Mouse (Mus musculus): ENCODE measurements at regions not wholly inside any gene's neighbourhood (a gene's known extent, or its start where the extent isn't known, plus 50 kb on each side); places are given as distances from the start of the nearest gene placed in this dataset.
A peak's percentile ranks its signal among the peaks of the same experiment; 100 is the strongest.
"Not testable (repeated sequence)": the region's sequence is repeated elsewhere in the genome, so short reads cannot be mapped to it uniquely, and the experiment has no call there.

DNA sequence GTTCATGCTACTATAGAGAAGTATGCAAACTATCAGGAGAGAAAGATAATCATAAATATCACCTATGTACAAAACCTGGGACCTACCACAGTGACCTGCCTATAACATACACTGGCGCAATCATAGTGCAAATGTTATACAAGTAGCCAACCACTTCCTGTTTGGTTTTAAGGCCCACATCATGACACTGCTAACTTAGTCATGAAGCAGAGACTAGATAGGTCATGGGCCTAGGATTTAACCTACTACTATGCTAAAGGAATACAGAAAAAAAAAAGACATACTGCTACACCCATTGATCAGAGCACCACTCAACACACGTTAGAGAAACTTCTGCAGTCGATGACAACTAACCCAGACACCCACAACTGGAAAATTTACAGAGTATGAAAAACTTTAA is 498.6 kb upstream of the Acvr2a start:
- no peak for DNase-seq

DNA sequence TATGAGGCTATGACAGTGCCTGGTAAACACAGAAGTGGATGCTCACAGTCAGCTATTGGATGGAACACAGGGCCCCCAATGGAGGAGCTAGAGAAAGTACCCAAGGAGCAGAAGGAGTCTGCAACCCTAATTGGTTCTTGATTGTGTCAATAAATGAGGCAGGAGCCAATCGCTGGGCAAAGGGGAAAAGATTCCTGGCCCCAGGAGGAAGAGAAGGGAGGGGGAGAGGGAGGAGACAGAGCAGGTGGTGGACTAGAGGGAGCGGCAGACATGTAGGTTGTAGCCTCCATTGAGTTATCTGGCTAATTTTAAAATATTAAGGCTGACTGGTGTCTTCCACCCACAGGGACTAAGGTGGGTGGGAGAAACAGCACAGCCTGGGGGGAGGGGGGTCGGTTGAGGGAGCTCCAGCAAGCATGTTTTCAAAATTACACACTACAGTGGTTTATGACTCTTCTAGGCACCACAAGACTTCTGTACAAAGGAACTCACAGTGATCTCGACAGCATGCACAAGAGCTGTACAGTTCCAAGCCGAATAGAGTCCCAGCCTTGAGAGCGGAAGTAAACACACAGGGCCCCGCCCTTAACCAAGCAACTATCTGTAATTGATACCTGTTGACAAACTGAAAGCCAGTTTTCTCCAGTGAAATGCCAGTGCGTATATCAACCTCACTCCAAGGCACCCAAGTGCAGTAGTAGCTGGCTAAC is 497.6 kb upstream of the Acvr2a start:
- DNase-seq = no peak

DNA sequence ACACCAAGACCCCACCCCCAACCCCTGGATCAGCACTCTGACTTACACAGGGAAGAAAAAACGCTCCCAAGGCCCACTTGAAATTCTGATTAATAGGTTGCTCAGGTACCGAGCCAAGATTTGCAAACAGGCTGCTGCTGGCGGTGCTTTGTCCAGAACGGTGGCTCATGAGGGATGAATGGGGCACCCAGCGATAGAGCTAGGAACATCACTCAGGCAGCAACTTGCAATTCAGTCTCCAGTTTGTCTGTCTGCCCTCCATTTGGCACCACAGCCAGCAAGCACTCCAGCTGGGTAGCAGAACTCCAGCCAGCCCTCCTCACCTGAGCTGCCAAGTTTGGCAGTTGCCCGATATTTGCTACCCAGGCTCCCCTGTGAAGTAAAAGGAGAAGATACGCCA is 496.1 kb upstream of the Acvr2a start:
- DNase-seq = no peak

DNA sequence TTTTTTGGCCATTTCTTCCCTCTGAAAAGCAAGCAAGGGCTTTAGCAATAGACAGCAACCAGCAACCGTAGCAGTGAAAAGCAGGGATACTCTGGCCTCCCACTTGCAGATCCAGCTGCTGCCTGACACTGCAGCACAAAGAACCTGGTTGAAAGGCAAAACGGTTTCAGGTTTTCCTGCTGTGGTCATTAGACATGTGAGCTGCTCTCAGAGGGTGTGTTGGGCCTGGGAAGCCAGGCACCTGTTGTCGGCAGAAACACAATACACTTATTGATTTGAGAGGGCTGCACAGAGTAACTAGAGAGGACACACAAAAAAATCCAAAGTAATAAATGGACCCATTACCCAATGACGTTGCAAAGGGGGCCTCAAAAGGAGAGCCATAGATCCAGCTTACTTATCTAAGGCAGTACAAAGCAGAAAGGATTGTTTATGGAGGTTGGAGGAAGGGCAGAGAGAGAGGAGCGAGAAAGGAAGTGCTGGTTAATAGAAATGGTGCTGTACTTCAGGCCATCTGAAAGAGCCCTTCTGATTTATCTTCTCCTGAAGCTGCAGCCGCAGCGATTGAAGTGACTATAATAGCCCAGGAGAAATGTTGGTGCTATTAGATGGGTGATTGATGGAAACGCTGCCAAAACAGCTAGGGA is 495.4 kb upstream of the Acvr2a start:
- DNase-seq = no peak

DNA sequence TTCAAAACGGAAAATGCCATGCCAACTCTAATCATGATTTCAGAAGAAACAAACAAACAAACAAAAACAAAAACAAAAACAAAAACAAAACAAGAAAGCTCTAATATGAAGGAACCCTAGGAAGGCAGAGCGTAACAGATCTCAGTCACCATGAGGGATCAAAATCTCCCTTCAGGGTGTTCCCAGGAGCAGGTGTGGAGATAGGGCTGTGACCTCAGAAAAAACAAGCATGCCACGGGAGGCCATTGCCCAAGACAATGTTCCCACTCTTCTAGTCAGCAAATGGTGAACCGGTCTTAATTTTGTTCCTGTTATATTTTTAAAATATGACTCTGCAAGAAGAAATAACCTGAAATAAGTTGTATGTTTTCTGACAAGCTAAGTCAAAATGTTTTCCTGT is 492.4 kb upstream of the Acvr2a start:
- no peak for DNase-seq

DNA sequence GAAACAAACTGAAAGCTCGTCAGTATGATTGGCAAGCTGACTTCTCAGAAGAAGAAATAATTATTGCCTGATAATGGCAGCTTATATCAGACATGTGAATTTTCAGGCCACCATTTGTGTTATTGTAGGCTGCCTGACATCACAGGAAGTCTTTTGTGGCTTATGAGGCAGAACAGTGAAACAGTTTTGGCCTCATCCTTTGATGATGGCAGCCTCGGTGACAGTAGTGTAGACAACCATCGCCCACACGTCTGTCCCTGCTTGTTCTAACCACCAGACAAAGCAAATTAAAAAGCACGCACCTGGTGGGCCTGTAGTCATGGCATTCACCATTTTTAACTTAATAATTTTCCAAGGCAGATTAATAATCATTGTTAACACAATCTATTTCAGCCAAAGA is 491.6 kb upstream of the Acvr2a start:
- no peak for DNase-seq

DNA sequence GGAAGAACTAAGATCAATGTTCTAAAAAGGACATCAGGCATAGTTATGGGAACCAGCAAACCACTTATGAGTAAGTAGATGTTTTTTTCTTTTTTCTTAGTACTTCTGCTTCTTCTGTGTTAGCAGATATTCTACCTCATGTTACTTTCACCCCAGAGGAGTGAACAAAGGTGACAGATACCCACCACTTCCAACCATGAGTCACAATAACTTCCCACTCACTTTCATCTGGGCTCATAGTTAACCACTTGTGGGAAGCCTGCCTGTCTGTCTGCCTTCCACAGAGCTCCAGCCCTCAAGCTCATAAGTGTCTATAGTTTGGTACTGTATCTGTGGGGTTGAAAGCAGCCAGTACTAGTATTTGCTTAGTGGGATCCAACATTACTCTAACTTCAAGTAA is 485.7 kb upstream of the Acvr2a start:
- DNase-seq = no peak

DNA sequence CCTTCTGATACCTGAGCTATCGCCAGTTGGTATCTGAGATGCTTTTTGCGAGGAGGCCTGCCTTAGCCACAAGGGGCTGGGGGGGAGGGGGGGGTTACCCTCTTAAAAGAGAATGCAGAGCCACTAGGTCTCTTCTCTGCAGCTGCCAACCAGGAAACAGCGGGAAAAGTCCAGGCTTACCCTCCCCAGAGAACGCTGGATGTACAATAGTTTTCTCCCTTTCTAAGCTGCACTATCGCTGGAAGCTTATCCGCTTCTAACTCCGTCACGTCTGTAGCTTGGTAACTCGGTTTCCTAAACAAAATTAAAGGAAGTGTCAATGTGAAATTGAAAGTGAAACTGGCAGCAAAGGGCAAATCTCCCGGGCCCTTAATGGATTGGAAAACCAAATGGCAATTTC is 481.1 kb upstream of the Acvr2a start:
- peak; percentile 25 for DNase-seq

DNA sequence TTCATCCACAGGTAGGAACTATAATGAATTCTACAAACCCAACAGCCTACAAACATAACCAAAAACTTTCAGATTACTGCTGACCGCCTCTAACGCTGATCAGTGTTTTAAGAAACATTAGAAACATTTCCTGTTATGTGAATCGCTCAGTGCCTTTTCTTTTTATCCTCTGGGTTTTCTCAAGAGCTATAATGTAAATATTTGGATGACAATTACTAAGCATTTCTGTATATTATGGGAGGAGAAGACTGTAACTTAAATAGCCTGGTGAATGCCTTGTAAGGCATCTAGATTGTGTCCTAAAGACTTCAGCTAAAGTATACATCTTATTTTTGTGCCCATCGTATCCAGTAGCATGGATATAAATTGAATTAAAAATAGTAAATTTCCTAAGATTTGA is 465.9 kb upstream of the Acvr2a start:
- DNase-seq = no peak

DNA sequence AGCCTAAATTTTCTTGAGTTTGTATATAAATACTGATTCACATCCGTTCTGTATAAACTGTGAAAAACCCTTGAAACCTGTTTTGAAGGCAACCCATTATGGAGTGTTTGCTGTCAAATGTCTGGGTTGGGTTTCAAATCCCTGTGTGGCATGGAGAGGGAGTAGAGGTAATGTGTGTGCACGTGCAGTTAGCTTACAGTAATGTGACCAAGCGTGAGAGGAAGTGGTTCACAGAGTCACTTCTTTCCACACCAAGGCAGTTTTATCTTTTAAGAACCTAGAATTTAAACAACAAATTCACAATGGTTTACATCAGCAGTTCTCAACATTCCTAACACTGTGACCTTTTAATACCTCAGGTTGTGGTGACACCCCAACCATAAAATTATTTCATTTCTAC is 464.1 kb upstream of the Acvr2a start:
- no peak for DNase-seq

DNA sequence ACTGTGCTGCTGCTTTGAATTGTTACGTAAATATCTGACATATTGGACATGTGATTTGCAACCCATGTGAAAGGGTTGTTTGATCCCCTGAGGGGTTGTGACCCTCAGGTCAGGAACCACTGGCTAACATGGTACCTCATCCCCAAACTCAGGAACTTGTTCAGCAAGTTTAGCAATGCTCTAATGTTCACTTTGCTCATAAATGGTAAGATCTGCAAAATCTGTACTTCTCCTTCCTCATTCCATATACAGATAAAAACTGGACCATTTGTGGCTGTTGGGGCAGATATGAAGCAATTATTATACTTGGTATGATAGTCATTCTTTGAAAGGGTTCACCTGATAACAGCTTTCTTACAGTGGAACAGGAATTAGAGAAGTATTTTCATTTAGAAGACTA is 463.7 kb upstream of the Acvr2a start:
- DNase-seq = no peak

DNA sequence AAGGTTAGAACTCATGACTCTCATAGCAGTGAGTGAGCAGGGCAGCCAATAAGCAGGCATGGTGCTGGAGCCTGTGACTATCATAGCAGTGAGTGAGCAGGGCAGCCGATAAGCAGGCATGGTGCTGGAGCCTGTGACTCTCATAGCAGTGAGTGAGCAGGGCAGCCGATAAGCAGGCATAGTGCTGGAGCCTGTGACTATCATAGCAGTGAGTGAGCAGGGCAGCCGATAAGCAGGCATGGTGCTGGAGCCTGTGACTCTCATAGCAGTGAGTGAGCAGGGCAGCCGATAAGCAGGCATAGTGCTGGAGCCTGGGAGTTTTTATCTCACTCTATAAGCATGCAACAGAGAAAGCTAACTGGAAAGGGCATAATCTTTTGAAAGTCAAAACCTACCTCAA is 442.3 kb upstream of the Acvr2a start:
- not testable (repeated sequence) for DNase-seq

DNA sequence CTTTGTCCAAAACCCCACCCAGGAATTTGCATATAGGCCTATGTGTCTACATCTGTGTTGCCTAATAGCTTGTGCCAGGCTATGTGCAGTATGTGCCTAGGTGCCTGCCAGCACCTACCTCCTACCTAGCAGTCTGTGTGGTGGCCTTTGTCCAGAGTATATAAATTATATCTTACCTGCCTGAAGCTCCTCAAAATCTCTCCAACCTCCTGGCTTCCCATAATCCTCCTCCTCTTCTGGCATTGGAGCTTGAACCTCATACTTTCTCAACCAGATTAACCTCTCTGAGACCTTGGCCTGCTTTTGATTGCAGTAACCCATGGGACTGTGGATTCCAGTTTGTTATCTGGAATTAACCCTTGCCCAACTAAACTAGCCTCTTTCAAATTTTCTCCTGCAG is 440.8 kb upstream of the Acvr2a start:
- DNase-seq = no peak

DNA sequence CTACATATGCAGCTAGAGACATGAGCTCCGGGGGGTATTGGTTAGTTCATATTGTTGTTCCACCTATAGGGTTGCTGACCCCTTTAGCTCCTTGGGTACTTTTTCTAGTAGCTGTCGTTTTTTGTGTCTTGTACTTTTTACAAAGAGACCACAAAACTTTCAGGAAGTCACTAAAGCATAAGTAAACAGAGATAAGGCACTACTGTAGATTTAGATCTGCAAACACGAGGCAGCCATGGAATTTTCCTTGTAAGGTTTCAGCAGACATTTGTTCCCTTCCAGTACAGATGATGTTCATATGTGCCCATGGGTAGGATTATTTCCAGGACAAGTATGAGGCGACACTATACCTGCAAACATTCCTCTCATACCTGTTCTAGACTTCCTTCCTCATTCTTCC is 439.6 kb upstream of the Acvr2a start:
- DNase-seq = no peak

DNA sequence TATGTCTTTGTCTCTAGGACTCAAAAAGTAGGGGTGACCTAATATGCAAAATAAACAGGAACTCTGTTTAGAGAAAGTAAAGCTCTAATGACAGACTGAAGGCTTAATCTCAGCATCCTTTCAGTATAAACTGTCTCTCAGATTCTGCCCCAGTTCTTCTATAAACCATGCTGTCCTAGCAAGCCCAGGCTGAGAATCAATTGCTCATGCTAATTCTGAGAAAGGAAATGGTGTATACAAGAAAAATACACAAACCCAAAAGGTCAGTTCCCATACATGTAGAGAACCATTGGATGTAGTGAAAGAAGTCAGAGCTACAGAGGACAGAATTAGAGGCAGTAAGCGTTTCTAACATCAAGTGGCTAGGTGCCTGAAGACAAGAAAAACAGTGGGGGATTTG is 435.7 kb upstream of the Acvr2a start:
- DNase-seq = no peak

DNA sequence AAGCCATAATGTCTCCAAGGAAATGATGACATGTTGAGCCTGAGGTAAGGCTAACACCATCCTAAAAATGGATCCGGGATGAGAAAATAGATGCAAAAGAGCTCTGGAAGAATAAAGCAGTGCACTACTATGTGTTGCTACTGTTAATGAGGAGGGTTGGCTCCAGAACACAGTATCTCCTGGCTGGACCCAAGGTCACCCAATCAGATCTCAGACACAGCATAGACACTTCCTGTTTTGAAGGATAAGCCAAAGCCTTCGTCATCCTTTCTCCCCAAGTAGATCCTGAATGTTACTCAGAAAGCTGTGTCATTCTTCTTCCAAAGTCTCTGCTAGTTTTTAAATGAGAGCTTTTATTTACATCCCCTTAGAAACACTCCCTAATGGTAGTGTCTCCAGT is 435.2 kb upstream of the Acvr2a start:
- peak; percentile 14 for DNase-seq

DNA sequence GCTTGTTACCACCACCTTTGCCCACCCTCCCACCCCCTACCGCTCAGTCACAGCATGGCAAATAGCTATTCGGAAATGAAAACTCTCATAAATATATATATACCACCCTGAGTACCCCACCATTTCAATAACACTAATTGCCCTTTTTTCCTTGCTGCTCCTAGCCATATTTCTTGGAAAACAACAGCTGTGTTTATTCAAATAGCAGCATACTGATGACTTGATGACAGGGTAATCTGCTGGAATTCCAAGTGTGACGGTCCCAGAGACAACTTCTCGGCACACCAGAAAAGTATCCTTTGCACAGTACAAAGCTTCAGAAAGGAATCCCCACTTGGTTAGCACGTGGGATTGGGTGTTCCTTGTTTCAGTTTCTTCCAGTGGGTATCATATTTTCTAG is 433.8 kb upstream of the Acvr2a start:
- peak; percentile 67 for DNase-seq

DNA sequence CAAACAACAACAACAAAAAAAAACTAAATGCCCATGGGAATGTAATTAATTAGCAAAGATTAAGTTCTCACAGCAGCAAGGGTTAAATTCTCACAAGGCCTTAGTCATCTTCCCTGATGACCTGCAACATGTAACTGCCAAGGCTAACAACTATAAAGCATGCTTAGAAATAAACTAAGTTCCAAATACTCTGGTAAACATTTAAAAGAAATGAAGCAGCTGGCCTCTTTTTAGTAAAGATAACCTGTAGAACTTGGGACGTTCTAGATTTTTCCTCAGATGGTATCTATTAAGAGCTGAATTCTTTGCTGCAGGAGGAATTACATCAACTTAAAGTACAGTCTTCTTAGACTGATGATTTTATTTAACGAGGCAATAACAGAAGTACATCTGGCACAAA is 433.1 kb upstream of the Acvr2a start:
- DNase-seq = no peak

DNA sequence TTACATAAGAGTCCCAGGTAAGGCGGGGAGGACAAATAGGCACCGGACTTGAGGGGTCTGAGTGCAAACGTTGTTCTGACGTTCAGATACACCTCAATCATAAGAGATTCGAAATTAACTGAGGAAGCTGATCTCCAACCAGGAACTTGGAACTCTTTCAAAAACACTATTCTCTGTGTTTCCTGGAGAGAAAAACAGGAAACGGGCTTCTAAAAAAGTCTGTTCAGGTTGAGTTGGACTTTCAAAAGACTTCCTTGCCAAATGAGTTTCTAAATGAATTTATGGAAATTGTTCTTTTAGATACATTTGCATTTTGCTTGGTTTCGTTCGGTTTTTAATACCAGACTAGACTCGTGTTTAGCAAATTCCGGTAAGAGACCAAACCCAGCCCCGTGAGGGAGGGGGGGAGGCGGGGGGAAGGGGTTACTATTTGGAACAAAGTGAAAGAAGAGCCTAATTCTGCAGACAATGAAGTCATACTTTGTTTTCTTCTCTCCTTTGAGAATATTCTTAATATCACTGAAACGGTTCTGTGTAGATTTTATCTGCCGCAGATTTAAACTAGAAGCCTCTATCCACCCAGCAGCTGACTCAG is 432.3 kb upstream of the Acvr2a start:
- peak; percentile 12 for DNase-seq

DNA sequence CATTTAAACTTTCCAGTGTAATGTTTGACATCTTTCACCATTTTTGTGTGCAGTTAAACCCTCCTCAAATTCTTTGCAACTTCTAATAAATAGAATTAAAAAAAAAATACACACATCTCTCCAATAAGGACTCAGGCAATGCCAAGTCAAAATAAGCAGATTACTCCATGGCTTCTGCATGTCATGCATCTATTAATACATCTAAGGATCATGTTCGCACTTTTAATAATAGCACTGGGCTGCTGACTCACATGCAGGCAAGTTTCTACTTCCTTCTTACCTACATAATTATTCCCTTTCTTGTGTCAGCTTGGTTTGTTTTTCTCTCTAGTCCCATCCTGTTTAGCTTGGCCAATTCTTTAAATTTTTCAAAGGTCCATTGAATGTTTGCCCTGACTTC is 415.4 kb upstream of the Acvr2a start:
- no peak for DNase-seq

DNA sequence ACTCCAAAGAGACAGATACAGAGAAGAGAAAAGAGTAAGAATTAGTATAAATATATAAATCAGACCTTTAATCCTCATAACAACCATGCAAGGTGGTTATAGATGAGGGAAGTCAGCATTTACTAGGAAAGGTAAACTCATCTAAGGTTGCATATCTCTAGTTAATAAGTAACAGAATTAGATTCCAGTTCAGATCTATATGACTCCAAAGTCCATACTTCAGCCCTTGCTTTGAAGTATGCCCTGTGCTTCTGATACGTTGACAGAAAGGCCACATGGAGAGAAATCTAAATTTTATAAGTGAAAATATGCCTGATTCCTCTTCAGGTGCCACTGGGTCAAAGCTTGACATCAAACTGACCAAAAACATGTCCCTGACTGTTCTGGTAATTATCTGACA is 414.7 kb upstream of the Acvr2a start:
- no peak for DNase-seq

DNA sequence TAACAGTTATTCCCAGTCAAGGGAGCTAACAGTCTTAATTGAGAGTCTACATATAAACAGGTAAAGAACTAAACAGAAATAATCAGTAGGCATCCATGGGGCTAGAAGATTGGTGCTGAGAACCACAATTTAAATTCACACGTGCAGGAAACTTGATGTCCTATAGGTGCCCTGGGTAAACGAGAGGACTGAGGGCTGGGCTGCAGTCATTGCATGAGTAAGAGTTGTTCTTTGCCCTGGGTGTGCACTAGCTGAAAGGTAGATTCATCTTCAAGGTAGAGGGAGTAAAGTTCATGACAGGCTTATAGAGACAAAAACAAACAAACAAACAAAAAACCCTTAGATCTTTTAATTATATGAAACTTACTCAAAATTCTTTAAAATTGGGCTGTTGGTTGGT is 411.1 kb upstream of the Acvr2a start:
- DNase-seq = no peak

DNA sequence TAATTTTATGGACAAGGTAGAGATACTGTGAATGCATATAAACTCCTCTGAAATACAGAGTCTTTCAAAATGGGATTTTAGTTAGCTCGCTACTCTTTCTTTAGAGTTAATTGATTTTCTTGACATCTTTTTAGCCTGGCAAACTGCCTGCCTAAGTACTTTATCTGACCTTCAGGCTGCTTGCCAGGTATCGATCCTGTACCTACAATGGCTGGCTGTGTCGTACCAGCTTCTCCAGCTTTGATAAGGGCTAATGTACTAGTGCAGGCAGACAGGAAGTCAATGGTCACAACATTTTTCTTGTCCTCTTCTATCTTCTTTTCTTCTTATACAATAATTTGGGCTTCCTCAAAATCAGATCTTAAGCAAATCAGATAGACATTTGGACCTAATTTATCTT is 409.4 kb upstream of the Acvr2a start:
- DNase-seq = no peak

DNA sequence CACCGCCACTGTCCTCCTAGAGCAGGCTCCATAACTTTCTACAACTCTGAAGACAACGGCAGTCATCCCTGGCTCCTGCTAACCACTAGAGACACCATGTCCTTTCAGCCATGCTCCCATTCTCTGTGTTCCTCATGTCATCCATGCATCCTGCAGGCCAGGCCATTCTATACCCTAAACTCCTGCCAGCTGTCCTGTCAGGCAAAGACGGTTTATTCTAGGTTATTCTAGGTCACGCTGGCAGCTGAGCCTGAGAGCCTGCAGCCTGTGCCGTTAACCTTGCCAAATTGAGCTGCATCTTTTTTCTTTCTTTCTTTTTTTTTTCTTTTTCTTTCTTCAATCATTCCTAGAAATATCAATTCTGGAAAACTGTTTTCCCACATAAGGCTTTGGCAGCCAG is 406.0 kb upstream of the Acvr2a start:
- DNase-seq = peak; percentile 23

DNA sequence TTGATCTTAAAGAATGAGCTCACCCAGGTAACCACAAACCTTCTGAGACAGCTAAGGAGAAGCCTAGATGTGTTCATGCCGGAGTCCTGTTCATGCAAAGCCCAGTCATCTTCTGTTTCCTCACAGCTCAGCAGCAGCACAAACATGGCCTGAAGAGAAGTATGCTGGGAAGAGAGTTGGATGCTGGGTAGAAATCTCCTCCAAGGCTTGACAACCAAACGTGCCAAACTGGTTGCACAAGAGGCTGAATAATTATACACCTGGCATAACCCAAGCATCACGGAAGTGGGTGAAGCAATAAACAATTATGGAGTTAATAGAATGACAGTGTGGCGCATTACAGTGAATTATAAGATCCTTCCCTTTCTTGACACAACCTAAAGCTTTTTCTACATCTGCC is 404.0 kb upstream of the Acvr2a start:
- DNase-seq = no peak

Measured in lung, postnatal 10 days (tissue).